Comparison of ENCODE assay signal across 8 mouse cellular contexts in genomic region chr16:84703129-84703768, GRCm38 (mm10). TPM values are rescaled to one million over a fixed set of nuclear protein-coding genes. Genes with fewer than 3 reads are reported as not detected.
DNase-seq lines count a peak whose midpoint lies in the region; ATAC-seq lines count a peak whose summit lies in the region.

No protein-coding gene starts in this region.

- peak overlapping the region; percentile 44 for H3K4me3 ChIP-seq in forebrain, embryonic 14.5 days (ENCODE audit: low read depth, low read length)
- peak overlapping the region; percentile 53 for H3K4me3 ChIP-seq in hindbrain, embryonic 11.5 days (ENCODE audit: low read depth, low read length)
- H3K4me3 ChIP-seq in limb, embryonic 15.5 days, result peak overlapping the region; percentile 63
- peak overlapping the region; percentile 57 for H3K4me3 ChIP-seq in midbrain, embryonic 15.5 days
- H3K4me3 ChIP-seq in stomach, embryonic 16.5 days (replicated peaks; ENCODE audit: low read length), result peak overlapping the region; percentile 51

- peak overlapping the region; percentile 61 for H3K9ac ChIP-seq in forebrain, embryonic 14.5 days (ENCODE audit: low read length)
- H3K9ac ChIP-seq in hindbrain, embryonic 11.5 days (ENCODE audit: low read depth, low read length), result peak overlapping the region; percentile 44
- peak overlapping the region; percentile 54; the same call in 1 of the 2 replicates for H3K9ac ChIP-seq in limb, embryonic 15.5 days
- peak overlapping the region; percentile 48 for H3K9ac ChIP-seq in midbrain, embryonic 15.5 days
- H3K9ac ChIP-seq in stomach, embryonic 16.5 days (ENCODE audit: low read length), result peak overlapping the region; percentile 68

- H3K4me1 ChIP-seq in forebrain, embryonic 14.5 days (ENCODE audit: control insufficient read depth, insufficient read depth, low read length), result no peaks in the 10 kb centered on the region; the same call in 1 of the 2 replicates
- no peaks in the 10 kb centered on the region; the same call in 1 of the 2 replicates for H3K4me1 ChIP-seq in hindbrain, embryonic 11.5 days (replicated peaks; ENCODE audit: control insufficient read depth, insufficient read depth, low read length)
- peaks cover 3% of the 10 kb centered on the region for H3K4me1 ChIP-seq in limb, embryonic 15.5 days
- peaks cover 10% of the 10 kb centered on the region for H3K4me1 ChIP-seq in midbrain, embryonic 15.5 days
- no peaks in the 10 kb centered on the region for H3K4me1 ChIP-seq in stomach, embryonic 16.5 days (ENCODE audit: control insufficient read depth, insufficient read depth, low read length)

- no peaks in the 10 kb centered on the region for H3K36me3 ChIP-seq in forebrain, embryonic 14.5 days (ENCODE audit: control insufficient read depth, insufficient read depth, low read length)
- no peaks in the 10 kb centered on the region for H3K36me3 ChIP-seq in hindbrain, embryonic 11.5 days (ENCODE audit: control insufficient read depth, insufficient read depth, low read length)
- no peaks in the 10 kb centered on the region for H3K36me3 ChIP-seq in limb, embryonic 15.5 days
- no peaks in the 10 kb centered on the region for H3K36me3 ChIP-seq in midbrain, embryonic 15.5 days (replicated peaks)
- no peaks in the 10 kb centered on the region for H3K36me3 ChIP-seq in stomach, embryonic 16.5 days (ENCODE audit: control insufficient read depth, insufficient read depth, low read length)

- WGBS in forebrain, embryonic 14.5 days, result under 1% methylated on average over 54 of the region's 55 CpGs
- under 1% methylated on average over 55 of the region's 55 CpGs for WGBS in hindbrain, embryonic 11.5 days
- WGBS in limb, embryonic 15.5 days, result under 1% methylated on average over 55 of the region's 55 CpGs
- under 1% methylated on average over 55 of the region's 55 CpGs for WGBS in midbrain, embryonic 15.5 days
- WGBS in stomach, embryonic 16.5 days, result under 1% methylated on average over 55 of the region's 55 CpGs

- ATAC-seq in activated CD4-positive, CD25-positive, alpha-beta regulatory T cell, adult 4 months, result peak; percentile 78
- ATAC-seq in forebrain, embryonic 14.5 days, result peak; percentile 82
- ATAC-seq in hindbrain, embryonic 11.5 days (ENCODE audit: low FRiP score), result peak; percentile 88
- ATAC-seq in limb, embryonic 15.5 days (ENCODE audit: insufficient number of reproducible peaks, low FRiP score, low TSS enrichment, low read depth), result 0 out of 2 replicates have a peak, but pooled peaks have one; percentile 45
- ATAC-seq in midbrain, embryonic 15.5 days (replicated peaks), result peak; percentile 84
- peak; percentile 74 for ATAC-seq in stomach, embryonic 16.5 days (ENCODE audit: insufficient read depth, low FRiP score)

- DNase-seq in 416B (ENCODE audit: low read depth), result peak; percentile 84
- DNase-seq in forebrain, embryonic 14.5 days (ENCODE audit: low spot score), result peak; percentile 34
- DNase-seq in hindbrain, embryonic 11.5 days (ENCODE audit: low spot score), result peak; percentile 63
- DNase-seq in c-Kit-positive CD71-positive TER-119-positive erythroid progenitor cells, embryonic 14.5 days (ENCODE audit: low spot score), result no peak

- H3K27ac ChIP-seq in forebrain, embryonic 14.5 days (ENCODE audit: low read depth, low read length), result no peak overlapping the region
- no peak overlapping the region for H3K27ac ChIP-seq in hindbrain, embryonic 11.5 days (ENCODE audit: low read depth, low read length)
- no peak overlapping the region for H3K27ac ChIP-seq in limb, embryonic 15.5 days
- H3K27ac ChIP-seq in midbrain, embryonic 15.5 days, result no peak overlapping the region
- no peak overlapping the region for H3K27ac ChIP-seq in stomach, embryonic 16.5 days (ENCODE audit: low read length)

- H3K9me3 ChIP-seq in forebrain, embryonic 14.5 days (replicated peaks; ENCODE audit: control insufficient read depth, low read length), result no peaks in the 10 kb centered on the region
- no peaks in the 10 kb centered on the region for H3K9me3 ChIP-seq in hindbrain, embryonic 11.5 days (ENCODE audit: control insufficient read depth, low read length)
- no peaks in the 10 kb centered on the region for H3K9me3 ChIP-seq in limb, embryonic 15.5 days
- H3K9me3 ChIP-seq in midbrain, embryonic 15.5 days, result no peaks in the 10 kb centered on the region
- H3K9me3 ChIP-seq in stomach, embryonic 16.5 days (replicated peaks; ENCODE audit: control insufficient read depth, low read length), result no peaks in the 10 kb centered on the region

- H3K27me3 ChIP-seq in forebrain, embryonic 14.5 days (replicated peaks; ENCODE audit: control insufficient read depth, insufficient read depth, low read length), result 0 out of 2 replicates have a peak, but pooled peaks cover 4% of the 10 kb centered on the region
- peaks cover 4% of the 10 kb centered on the region; the same call in 1 of the 2 replicates for H3K27me3 ChIP-seq in hindbrain, embryonic 11.5 days (ENCODE audit: control insufficient read depth, insufficient read depth, low read length)
- H3K27me3 ChIP-seq in limb, embryonic 15.5 days, result no peaks in the 10 kb centered on the region
- peaks cover 24% of the 10 kb centered on the region for H3K27me3 ChIP-seq in midbrain, embryonic 15.5 days (replicated peaks)
- 0 out of 2 replicates have a peak, but pooled peaks cover 3% of the 10 kb centered on the region for H3K27me3 ChIP-seq in stomach, embryonic 16.5 days (ENCODE audit: control insufficient read depth, insufficient read depth, low read length)

- H3K4me2 ChIP-seq in forebrain, embryonic 14.5 days (ENCODE audit: low read length), result peak overlapping the region; percentile 93
- peak overlapping the region; percentile 95 for H3K4me2 ChIP-seq in hindbrain, embryonic 11.5 days (replicated peaks; ENCODE audit: low read depth, low read length)
- H3K4me2 ChIP-seq in limb, embryonic 15.5 days, result peak overlapping the region; percentile 95
- peak overlapping the region; percentile 100 for H3K4me2 ChIP-seq in midbrain, embryonic 15.5 days
- H3K4me2 ChIP-seq in stomach, embryonic 16.5 days (ENCODE audit: low read depth, low read length), result peak overlapping the region; percentile 96

RNA-seq across cellular contexts. Expression of gene Mrpl39, which starts 32.3 kb away (rescaled TPM):
- polyA plus RNA-seq in activated CD4-positive, CD25-positive, alpha-beta regulatory T cell, adult 4 months (2017; shearing (Covaris generic)), result 10 to 100 TPM; 22.8 to 25.8 TPM
- polyA plus RNA-seq in forebrain, embryonic 14.5 days (2014; fragmentation: Nextera tagmentation; extraction: Ambion mirVana), result 35.4 and 43.7 TPM in 2 replicates
- 55.2 and 56.2 TPM in 2 replicates for polyA plus RNA-seq in hindbrain, embryonic 11.5 days (2014; fragmentation: Nextera tagmentation; extraction: Ambion mirVana)
- 39.2 and 40.3 TPM in 2 replicates for polyA plus RNA-seq in limb, embryonic 15.5 days (2015; fragmentation: Nextera tagmentation; extraction: Ambion mirVana)
- 36.4 and 37.4 TPM in 2 replicates for polyA plus RNA-seq in midbrain, embryonic 15.5 days (2015; fragmentation: Nextera tagmentation; extraction: Ambion mirVana)
- 38.3 and 46.9 TPM in 2 replicates for polyA plus RNA-seq in stomach, embryonic 16.5 days (2015; fragmentation: Nextera tagmentation; extraction: Ambion mirVana)
